Mouse (Mus musculus) heart, embryonic 14.5 days (tissue): ENCODE results near the gene Rgl1. TPM values are rescaled to one million over a fixed set of nuclear protein-coding genes. Genes with fewer than 3 reads are reported as not detected.

Experiments
- ATAC-seq: fragments of 200-750 bp; cut with Nextera tagmentation; 2 replicates; pipeline ENCODE4 v1.8.0; 2017; ENCODE audit warnings: low read depth, moderate TSS enrichment; ENCODE audit not compliant: insufficient number of reproducible peaks, insufficient read depth, low FRiP score
- H3K27ac ChIP-seq, 2 experiments: fragments of 200-500 bp in 1 of 2; fragments of 300-500 bp in 1 of 2; sonication (generic) in 1 of 2; replicated peaks in 1 of 2; 2 replicates each; pipeline ENCODE4 v1.5.1; 2012 to 2014; ENCODE audit warnings: low read depth in 2 of 2, low read length in 2 of 2, control low read depth in 1 of 2, mild to moderate bottlenecking in 1 of 2, mixed read lengths in 1 of 2; ENCODE audit not compliant: control insufficient read depth in 1 of 2, insufficient read depth in 1 of 2
- H3K27me3 ChIP-seq: fragments of 300-500 bp; sonication (generic); 2 replicates; pipeline ENCODE4 v1.6.1; 2014; ENCODE audit warnings: mild to moderate bottlenecking, low read length, control low read depth; ENCODE audit not compliant: control insufficient read depth, insufficient read depth
- H3K36me3 ChIP-seq: fragments of 300-500 bp; sonication (generic); 2 replicates; pipeline ENCODE4 v1.6.1; 2014; ENCODE audit warnings: mild to moderate bottlenecking, control low read depth, low read length, mixed read lengths; ENCODE audit not compliant: control insufficient read depth, insufficient read depth
- H3K4me1 ChIP-seq, 2 experiments: fragments of 200-500 bp in 1 of 2; fragments of 300-500 bp in 1 of 2; sonication (generic) in 1 of 2; 2 replicates each; pipeline ENCODE4 v1.6.1; 2012 to 2014; ENCODE audit warnings: low read length in 2 of 2, control low read depth in 1 of 2, mixed read lengths in 1 of 2; ENCODE audit not compliant: control insufficient read depth in 2 of 2, insufficient read depth in 2 of 2
- H3K4me2 ChIP-seq: fragments of 300-500 bp; sonication (generic); 2 replicates; pipeline ENCODE4 v1.6.1; 2014; ENCODE audit warnings: mild to moderate bottlenecking, low read length
- H3K4me3 ChIP-seq, 2 experiments: fragments of 200-500 bp in 1 of 2; fragments of 300-500 bp in 1 of 2; sonication (generic) in 1 of 2; 2 replicates each; pipeline ENCODE4 v1.5.1; 2012 to 2014; ENCODE audit warnings: low read length in 2 of 2, mild to moderate bottlenecking in 2 of 2, control low read depth in 1 of 2, low read depth in 1 of 2, moderate library complexity in 1 of 2; ENCODE audit not compliant: control insufficient read depth in 1 of 2, insufficient read depth in 1 of 2
- H3K9ac ChIP-seq: fragments of 300-500 bp; sonication (generic); 2 replicates; pipeline ENCODE4 v1.6.1; 2014; ENCODE audit warnings: mild to moderate bottlenecking, low read length
- H3K9me3 ChIP-seq: fragments of 300-500 bp; sonication (generic); 2 replicates; pipeline ENCODE4 v1.6.1; 2016; ENCODE audit warnings: low read length, control low read depth; ENCODE audit not compliant: control insufficient read depth
- WGBS: fragments of 180-500 bp; shearing (Covaris S2); extraction: QIAGEN DNeasy Blood & Tissue Kit; methylation state at CpG from one replicate; pipeline ENCODE4 v1.1.7; 2014; 5-methylcytosine and 5-hydroxymethylcytosine counted together
- polyA plus RNA-seq: library from polyadenylated mRNA; unstranded; fragments of >200 nt; fragmentation: Nextera tagmentation; extraction: Ambion mirVana; gene quantifications from 2 replicates; pipeline ENCODE4 v1.2.1, GENCODE M21; 2014

Rgl1 gene
- polyA plus RNA-seq, 1 experiment from 2014 or later: 72.0 TPM

DNA sequence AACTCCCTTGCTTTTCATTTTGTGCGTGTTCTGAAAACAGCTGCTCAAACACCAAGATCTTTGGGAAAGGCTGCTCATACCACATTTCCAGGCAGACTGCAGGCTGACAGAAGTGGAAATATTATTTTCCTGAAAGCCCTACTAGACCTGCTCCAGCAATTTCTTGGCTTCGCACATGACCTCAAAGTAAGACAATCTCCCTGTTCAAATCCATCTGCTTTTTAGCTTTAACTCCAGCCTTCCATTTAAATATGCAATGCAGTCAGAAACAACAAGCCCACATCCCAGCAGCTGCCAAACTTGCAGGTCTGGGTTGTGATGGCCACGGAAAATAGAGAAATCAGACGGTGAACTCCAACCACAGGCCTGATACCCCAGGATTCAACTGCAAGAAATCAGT is 55.1 kb downstream of the Rgl1 start:
- no peak for ATAC-seq
- WGBS: 80% methylated on average over 4 of the region's 4 CpGs
- Histone ChIP-seq H3K4me2 (no peak overlapping the region), H3K4me3 (no peak overlapping the region), H3K4me1 (no peaks in the 10 kb centered on the region), H3K27me3 (no peaks in the 10 kb centered on the region), H3K27ac (no peak overlapping the region), H3K9ac (no peak overlapping the region), H3K36me3 (no peaks in the 10 kb centered on the region), H3K9me3 (no peaks in the 10 kb centered on the region)

DNA sequence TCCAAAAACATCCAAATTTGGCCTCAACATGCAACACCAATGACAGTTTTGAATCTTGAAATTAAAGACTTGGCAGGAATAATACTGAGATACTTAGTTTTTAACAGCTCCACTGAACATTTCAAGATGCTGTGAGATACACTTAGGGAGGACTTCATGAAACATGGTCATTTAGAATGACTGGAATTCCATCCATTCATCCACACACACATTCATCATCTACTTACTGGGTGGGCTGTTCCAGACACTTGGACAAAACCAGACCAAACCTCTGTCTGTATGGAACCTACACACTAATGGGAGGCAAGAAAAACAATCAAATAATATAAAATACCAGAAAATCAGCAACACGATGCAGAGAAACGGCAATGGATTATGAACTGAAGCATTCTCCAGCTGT is 58.6 kb downstream of the Rgl1 start:
- H3K4me1 ChIP-seq: peaks cover 13 to 15% of the 10 kb centered on the region in 2 experiments
- H3K36me3 ChIP-seq: no peaks in the 10 kb centered on the region
- H3K27ac ChIP-seq: no peak overlapping the region
- H3K9ac ChIP-seq: no peak overlapping the region
- no peak overlapping the region for H3K4me3 ChIP-seq
- no peak for ATAC-seq
- no peaks in the 10 kb centered on the region for H3K27me3 ChIP-seq
- H3K9me3 ChIP-seq: no peaks in the 10 kb centered on the region
- no peak overlapping the region for H3K4me2 ChIP-seq
- 73% methylated on average over 2 of the region's 2 CpGs for WGBS

DNA sequence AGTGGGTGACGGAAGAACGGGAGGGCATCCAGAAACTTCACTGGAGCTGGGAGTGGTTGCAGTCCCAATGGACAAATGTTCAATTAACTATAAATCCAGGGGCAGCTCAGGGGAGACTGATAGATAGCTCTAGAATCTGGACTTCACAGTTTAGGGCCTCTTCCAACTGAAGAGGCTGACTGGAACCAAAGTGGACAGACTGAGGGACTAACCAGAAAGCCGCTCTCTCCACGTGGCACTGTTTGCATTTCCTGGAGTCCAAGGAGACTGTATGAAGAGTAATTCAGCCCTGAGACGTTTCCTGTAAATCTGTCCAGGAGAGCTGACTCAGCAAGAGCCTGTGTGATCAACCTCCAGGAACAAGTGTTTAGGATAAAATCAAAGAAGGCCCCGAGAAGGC is 62.2 kb downstream of the Rgl1 start:
- H3K36me3 ChIP-seq: no peaks in the 10 kb centered on the region
- H3K4me3 ChIP-seq: no peak overlapping the region
- peak overlapping the region; percentile 53 to 92 for H3K27ac ChIP-seq
- peaks cover 15 to 19% of the 10 kb centered on the region in 2 experiments for H3K4me1 ChIP-seq
- H3K9ac ChIP-seq: no peak overlapping the region
- H3K9me3 ChIP-seq: no peaks in the 10 kb centered on the region
- no peaks in the 10 kb centered on the region for H3K27me3 ChIP-seq
- ATAC-seq: no peak
- WGBS: 48% methylated on average over 6 of the region's 6 CpGs
- no peak overlapping the region for H3K4me2 ChIP-seq

DNA sequence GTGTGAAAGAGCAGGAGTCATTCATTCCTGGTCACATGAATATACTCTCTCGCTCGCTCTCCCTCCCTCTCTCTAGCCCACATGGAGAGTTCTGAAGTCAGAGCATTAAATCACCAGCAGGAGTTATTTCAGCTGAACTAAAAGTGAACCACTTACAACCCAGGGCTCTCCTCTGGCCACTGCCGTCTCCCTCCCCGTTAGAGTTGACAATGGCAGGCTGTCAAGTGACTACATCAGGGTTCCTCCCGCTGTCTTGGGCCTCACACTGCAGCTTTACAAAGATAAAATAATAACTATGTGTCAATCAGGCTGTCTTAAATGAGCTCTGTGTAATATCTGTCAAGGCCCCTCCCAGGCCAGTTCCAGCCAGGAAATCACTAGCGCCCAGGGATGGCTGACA is 63.2 kb downstream of the Rgl1 start:
- H3K27ac ChIP-seq: peak overlapping the region; percentile 83 to 92
- peak overlapping the region; percentile 54 for H3K4me2 ChIP-seq
- H3K9me3 ChIP-seq: no peaks in the 10 kb centered on the region
- WGBS: 8% methylated on average over 6 of the region's 6 CpGs
- H3K9ac ChIP-seq: peak overlapping the region; percentile 50; the same call in 1 of the 2 replicates
- H3K4me1 ChIP-seq: peaks cover 15 to 19% of the 10 kb centered on the region in 2 experiments
- peak; percentile 87 for ATAC-seq
- no peaks in the 10 kb centered on the region for H3K36me3 ChIP-seq
- H3K27me3 ChIP-seq: no peaks in the 10 kb centered on the region
- H3K4me3 ChIP-seq: no peak overlapping the region

DNA sequence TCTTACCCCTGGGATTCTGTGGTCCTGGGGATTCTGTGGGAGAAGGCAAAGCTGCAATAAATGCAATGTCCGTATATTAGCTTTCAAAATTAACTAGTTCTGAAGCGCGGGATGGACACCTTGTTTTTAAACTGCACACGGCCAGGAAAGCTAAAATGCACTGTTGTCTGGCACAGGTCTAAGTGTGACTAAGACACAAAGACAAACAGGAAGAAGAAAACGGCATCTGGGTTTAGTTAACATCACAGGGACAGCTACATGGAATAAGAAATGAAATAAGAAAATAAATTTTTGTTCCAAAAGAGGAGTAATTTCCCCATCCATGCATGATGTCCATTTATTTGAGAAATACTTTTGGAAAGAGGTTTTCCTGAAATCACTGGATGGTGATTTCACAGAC is 65.1 kb downstream of the Rgl1 start:
- H3K9me3 ChIP-seq: no peaks in the 10 kb centered on the region
- no peak for ATAC-seq
- no peaks in the 10 kb centered on the region for H3K27me3 ChIP-seq
- H3K4me1 ChIP-seq: peaks cover 15 to 19% of the 10 kb centered on the region in 2 experiments
- H3K4me2 ChIP-seq: no peak overlapping the region
- H3K4me3 ChIP-seq: no peak overlapping the region
- WGBS: 77% methylated on average over 5 of the region's 5 CpGs
- H3K9ac ChIP-seq: no peak overlapping the region
- H3K27ac ChIP-seq: no peak overlapping the region
- no peaks in the 10 kb centered on the region for H3K36me3 ChIP-seq

DNA sequence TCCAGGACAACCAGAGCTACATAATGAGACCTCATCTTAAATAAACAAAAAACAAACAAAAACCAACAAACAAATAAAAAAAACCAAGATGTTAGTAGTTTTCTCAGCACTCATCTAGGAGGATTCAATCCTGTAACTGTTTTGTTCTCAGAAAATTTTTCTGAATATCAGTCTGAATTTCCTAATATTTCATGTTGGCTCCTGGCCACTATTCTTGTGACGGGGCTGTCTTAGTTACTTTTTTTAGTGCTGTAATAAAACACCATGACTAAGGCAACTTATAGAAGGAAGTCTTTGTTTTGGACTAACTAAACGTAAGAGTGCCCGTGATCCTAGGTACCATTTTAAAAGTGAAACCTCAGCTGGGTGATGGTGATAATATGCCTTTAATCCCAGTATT is 68.8 kb downstream of the Rgl1 start:
- H3K4me3 ChIP-seq: no peak overlapping the region
- H3K9me3 ChIP-seq: no peaks in the 10 kb centered on the region
- no peaks in the 10 kb centered on the region for H3K36me3 ChIP-seq
- no peaks in the 10 kb centered on the region for H3K27me3 ChIP-seq
- H3K4me1 ChIP-seq: peaks cover 2 to 9% of the 10 kb centered on the region in 2 experiments; a peak in 3 of 4 replicates
- 70% methylated on average over 3 of the region's 3 CpGs for WGBS
- no peak for ATAC-seq
- no peak overlapping the region for H3K9ac ChIP-seq
- no peak overlapping the region for H3K4me2 ChIP-seq
- H3K27ac ChIP-seq: no peak overlapping the region

DNA sequence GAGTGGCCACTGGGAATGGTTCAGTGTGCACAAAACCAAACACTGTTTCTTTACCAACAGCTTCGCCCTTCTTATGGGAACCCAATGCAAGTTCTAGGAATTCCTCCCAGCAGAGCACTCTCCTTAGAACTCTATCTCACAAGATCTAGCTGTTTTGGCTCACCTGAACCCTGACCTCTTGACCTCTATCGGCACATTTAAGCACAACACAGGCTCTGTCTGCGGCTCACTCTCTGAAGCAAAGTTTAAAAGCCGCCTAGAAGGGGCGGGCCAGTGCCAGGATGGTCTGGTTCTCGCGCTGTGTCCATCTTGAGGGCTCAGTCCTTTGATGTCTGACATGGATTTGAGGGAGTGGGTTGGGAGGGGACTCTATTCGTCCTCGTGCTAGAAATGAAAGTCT is 70.7 kb downstream of the Rgl1 start:
- no peak overlapping the region for H3K27ac ChIP-seq

DNA sequence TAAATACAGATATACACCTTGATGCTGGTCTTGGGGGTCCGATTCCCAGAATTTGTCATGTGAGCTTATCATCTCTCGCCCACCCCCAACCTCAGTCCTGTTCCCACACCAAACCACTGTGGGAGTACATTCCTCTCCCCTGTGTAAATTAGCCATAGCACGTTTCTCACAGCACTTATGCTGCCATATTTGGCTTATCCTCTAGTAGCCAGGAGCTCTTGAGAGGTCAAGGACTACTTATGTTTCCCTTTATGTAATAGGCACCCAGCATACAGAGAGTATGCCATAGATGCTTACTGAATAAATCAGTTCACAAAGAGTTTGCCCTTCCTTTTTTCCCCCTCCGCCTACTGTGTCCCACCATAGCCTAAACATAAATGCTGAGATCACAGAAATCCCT is 76.2 kb downstream of the Rgl1 start:
- peak overlapping the region; percentile 34 to 59; a peak in 3 of 4 replicates for H3K27ac ChIP-seq
- WGBS: 38% methylated on average over 4 of the region's 4 CpGs

More for the DNA sequence above, 70.7 kb downstream of the Rgl1 start:
- H3K4me3 ChIP-seq: no peak overlapping the region
- H3K4me2 ChIP-seq: no peak overlapping the region
- 58% methylated on average over 9 of the region's 9 CpGs for WGBS
- H3K27me3 ChIP-seq: no peaks in the 10 kb centered on the region
- ATAC-seq: no peak
- H3K9ac ChIP-seq: no peak overlapping the region
- peaks cover 2 to 14% of the 10 kb centered on the region in 2 experiments; a peak in 3 of 4 replicates for H3K4me1 ChIP-seq
- no peaks in the 10 kb centered on the region for H3K9me3 ChIP-seq
- no peaks in the 10 kb centered on the region for H3K36me3 ChIP-seq

More for the DNA sequence above, 76.2 kb downstream of the Rgl1 start:
- Histone ChIP-seq H3K27me3 (no peaks in the 10 kb centered on the region), H3K9ac (no peak overlapping the region), H3K9me3 (no peaks in the 10 kb centered on the region), H3K4me2 (no peak overlapping the region), H3K36me3 (no peaks in the 10 kb centered on the region), H3K4me1 (peaks cover 27 to 63% of the 10 kb centered on the region in 2 experiments), H3K4me3 (no peak overlapping the region)
- peak; percentile 42; the same call in 1 of the 2 replicates for ATAC-seq
